10 mouse cellular contexts compared by ENCODE assay signal in the genomic region with DNA sequence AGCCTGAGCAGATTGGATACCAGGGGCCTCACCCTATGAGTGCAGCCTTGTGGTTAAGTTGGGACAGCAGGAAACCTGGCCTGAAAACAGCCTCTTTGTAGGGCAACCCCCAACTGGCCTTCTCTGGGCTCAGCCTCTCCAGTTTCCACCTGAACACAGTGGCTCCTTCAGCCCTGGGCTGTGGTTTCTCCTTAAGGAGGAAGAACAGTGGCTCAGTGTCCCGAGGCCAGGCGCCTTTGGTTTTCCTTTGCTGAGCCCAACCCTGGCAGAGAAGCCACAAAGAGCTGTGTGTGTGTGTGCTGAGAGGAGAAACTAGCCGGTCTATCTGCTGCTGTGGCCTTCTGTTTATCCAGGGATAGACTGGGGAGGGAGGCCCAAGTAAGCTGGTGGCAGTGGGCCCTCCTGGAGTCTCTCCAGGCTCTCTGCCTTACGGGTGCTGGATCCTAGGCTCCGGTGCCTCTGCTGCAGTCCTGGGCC. TPM values are rescaled to one million over a fixed set of nuclear protein-coding genes. Genes with fewer than 3 reads are reported as not detected.
A peak's percentile ranks its signal among the peaks of the same experiment; 100 is the strongest.
DNase-seq lines count a peak whose midpoint lies in the region; ATAC-seq and TF ChIP-seq lines count a peak whose summit lies in the region.
"Had no signal": no experiment of that assay in that cellular context is flagged by ENCODE, and none has a peak within 500 bp of the region (broad histone marks: within the 10 kb centered on the region; RNA-seq: fewer than 3 reads in every experiment).

No protein-coding gene starts in this region.

- no peak overlapping the region for H3K9ac ChIP-seq in intestine, embryonic 14.5 days (ENCODE audit: low read length)
- no peak overlapping the region for H3K9ac ChIP-seq in intestine, postnatal 0 days (ENCODE audit: low read depth, low read length)
- H3K9ac ChIP-seq in embryonic facial prominence, embryonic 11.5 days (replicated peaks; ENCODE audit: low read length): peak overlapping the region; percentile 40
- H3K9ac ChIP-seq: neural tube, embryonic 12.5 days had no signal

- no peak overlapping the region for H3K4me2 ChIP-seq in intestine, embryonic 14.5 days (ENCODE audit: low read length)
- H3K4me2 ChIP-seq in intestine, postnatal 0 days (replicated peaks; ENCODE audit: low read depth): no peak overlapping the region
- H3K4me2 ChIP-seq in embryonic facial prominence, embryonic 11.5 days (ENCODE audit: low read depth, low read length): no peak overlapping the region
- H3K4me2 ChIP-seq: neural tube, embryonic 12.5 days had no signal

- H3K27me3 ChIP-seq in intestine, embryonic 14.5 days (replicated peaks; ENCODE audit: control insufficient read depth, insufficient read depth, low read length): no peaks in the 10 kb centered on the region
- no peaks in the 10 kb centered on the region for H3K27me3 ChIP-seq in intestine, postnatal 0 days (replicated peaks; ENCODE audit: control insufficient read depth, insufficient read depth, low read length)
- H3K27me3 ChIP-seq in embryonic facial prominence, embryonic 11.5 days (ENCODE audit: control insufficient read depth, insufficient read depth, low read length): no peaks in the 10 kb centered on the region
- H3K27me3 ChIP-seq: neural tube, embryonic 12.5 days had no signal

- H3K4me1 ChIP-seq in intestine, embryonic 14.5 days (replicated peaks; ENCODE audit: control insufficient read depth, insufficient read depth, low read length): peaks cover 15% of the 10 kb centered on the region; the same call in 1 of the 2 replicates
- peaks cover 4% of the 10 kb centered on the region; the same call in 1 of the 2 replicates for H3K4me1 ChIP-seq in intestine, postnatal 0 days (replicated peaks; ENCODE audit: control insufficient read depth, insufficient read depth, low read length)
- H3K4me1 ChIP-seq in embryonic facial prominence, embryonic 11.5 days (ENCODE audit: control insufficient read depth, insufficient read depth, low read length): peaks cover 4% of the 10 kb centered on the region; the same call in 1 of the 2 replicates

- H3K4me3 ChIP-seq in intestine, embryonic 14.5 days (ENCODE audit: low read depth, low read length): no peak overlapping the region
- no peak overlapping the region for H3K4me3 ChIP-seq in intestine, postnatal 0 days (ENCODE audit: low read depth, low read length)
- H3K4me3 ChIP-seq in embryonic facial prominence, embryonic 11.5 days (ENCODE audit: low read depth, low read length): no peak overlapping the region
- H3K4me3 ChIP-seq: neural tube, embryonic 12.5 days had no signal

- DNase-seq in intestine, embryonic 14.5 days (ENCODE audit: low spot score): no peak
- DNase-seq in 3T3-L1 (ENCODE audit: low read depth, low spot score): peak; percentile 3
- DNase-seq in embryonic facial prominence, embryonic 11.5 days (ENCODE audit: low spot score): peak; percentile 35
- DNase-seq in layer of hippocampus, postnatal 10 days (ENCODE audit: low spot score in 2 of 2): peak; percentile 46 to 69
- DNase-seq in retina, embryonic 14.5 days (ENCODE audit: low spot score): no peak
- no peak for DNase-seq in adrenal gland, adult 18-20 months (ENCODE audit: low spot score in 2 of 2)

- no peaks in the 10 kb centered on the region for H3K36me3 ChIP-seq in intestine, embryonic 14.5 days (ENCODE audit: control insufficient read depth, insufficient read depth, low read length)
- no peaks in the 10 kb centered on the region for H3K36me3 ChIP-seq in intestine, postnatal 0 days (ENCODE audit: control insufficient read depth, insufficient read depth)
- H3K36me3 ChIP-seq in embryonic facial prominence, embryonic 11.5 days (replicated peaks; ENCODE audit: control insufficient read depth, insufficient read depth, low read depth, low read length): no peaks in the 10 kb centered on the region
- H3K36me3 ChIP-seq: G1E; neural tube, embryonic 12.5 days had no signal

- no peaks in the 10 kb centered on the region for H3K9me3 ChIP-seq in intestine, embryonic 14.5 days (ENCODE audit: control insufficient read depth, low read length)
- no peaks in the 10 kb centered on the region for H3K9me3 ChIP-seq in intestine, postnatal 0 days (ENCODE audit: control insufficient read depth)
- H3K9me3 ChIP-seq in embryonic facial prominence, embryonic 11.5 days (replicated peaks; ENCODE audit: control insufficient read depth, low read length): no peaks in the 10 kb centered on the region
- H3K9me3 ChIP-seq: G1E; neural tube, embryonic 12.5 days had no signal

- peak overlapping the region; percentile 27; the same call in 1 of the 2 replicates for H3K27ac ChIP-seq in intestine, embryonic 14.5 days (ENCODE audit: low read depth)
- H3K27ac ChIP-seq in intestine, postnatal 0 days (ENCODE audit: low read depth, low read length): no peak overlapping the region
- H3K27ac ChIP-seq in embryonic facial prominence, embryonic 11.5 days (replicated peaks; ENCODE audit: low read depth, low read length): peak overlapping the region; percentile 35; the same call in 1 of the 2 replicates
- H3K27ac ChIP-seq: neural tube, embryonic 12.5 days had no signal

- no peak for TF ChIP-seq CTCF in intestine, postnatal 0 days (IDR thresholded peaks at IDR 0.05; ENCODE audit: low read depth)

- WGBS in intestine, embryonic 14.5 days: 31% methylated on average over 5 of the region's 5 CpGs
- 50% methylated on average over 5 of the region's 5 CpGs for WGBS in intestine, postnatal 0 days
- 27% methylated on average over 5 of the region's 5 CpGs for WGBS in embryonic facial prominence, embryonic 11.5 days

- ATAC-seq in intestine, embryonic 14.5 days (replicated peaks; ENCODE audit: low FRiP score, low TSS enrichment, low read depth): no peak
- ATAC-seq in intestine, postnatal 0 days: no peak
- ATAC-seq in embryonic facial prominence, embryonic 11.5 days (replicated peaks; ENCODE audit: insufficient number of reproducible peaks, low FRiP score, low TSS enrichment, low read depth): no peak
- no peak for ATAC-seq in erythroid progenitor cell, adult 5-6 weeks (replicated peaks; ENCODE audit: low FRiP score, poor library complexity, severe bottlenecking)

RNA-seq across cellular contexts. Expression of a gene that starts 59.4 kb away (rescaled TPM):
- polyA plus RNA-seq in intestine, embryonic 14.5 days (2014; fragmentation: Nextera tagmentation; extraction: Ambion mirVana): 1.5 TPM in 2 replicates
- polyA plus RNA-seq in intestine, postnatal 0 days (2015; fragmentation: Nextera tagmentation; extraction: Ambion mirVana): 1.5 and 1.7 TPM in 2 replicates
- polyA plus RNA-seq in embryonic facial prominence, embryonic 11.5 days (2014; fragmentation: Nextera tagmentation; extraction: Ambion mirVana): 9.2 and 9.8 TPM in 2 replicates
- total RNA-seq in layer of hippocampus, postnatal 10 days (2021): 100 to 1,000 TPM; 147 to 149 TPM
- total RNA-seq in adrenal gland, adult 18-20 months (2021): 1 to 10 TPM; 2.0 to 4.3 TPM
- 0.36 and 0.42 TPM in 2 replicates for total RNA-seq in erythroid progenitor cell, adult 5-6 weeks (2015; ENCODE audit: low replicate concordance)
- total RNA-seq in erythroid progenitor cell, adult 5-6 weeks (2017; ENCODE audit: low replicate concordance): 0.23 and 0.51 TPM in 2 replicates
- polyA plus RNA-seq: G1E had no signal

Comparison
In these comparisons a context has a peak if more than half of its experiments do, and no peak if none do; other contexts are left out.
1. DNase-seq: peak in 3T3-L1 (single experiment), embryonic facial prominence, embryonic 11.5 days (single experiment) and layer of hippocampus, postnatal 10 days (2 of 2); none in intestine, embryonic 14.5 days (single experiment), retina, embryonic 14.5 days (single experiment) and adrenal gland, adult 18-20 months (0 of 2).
2. RNA of a gene that starts 59.4 kb away (total RNA-seq): 147 to 149 TPM in layer of hippocampus, postnatal 10 days; 2.0 to 4.3 TPM in adrenal gland, adult 18-20 months and 0.23 to 0.51 TPM in erythroid progenitor cell, adult 5-6 weeks; every median in the first group is over 10 times any median in the second.